Mouse (Mus musculus): ENCODE measurements around the gene Eif3g. TPM values are rescaled to one million over a fixed set of nuclear protein-coding genes. Genes with fewer than 3 reads are reported as not detected.

Gene Eif3g
- polyA plus RNA-seq, 1 experiment from 2014 or later = 342 TPM

GRCm38 (mm10) chr9:20902174-20902491, 3.7 kb upstream of the Eif3g start:
- DNase-seq (ENCODE audit: low spot score) (no peak), ATAC-seq (ENCODE audit: low FRiP score) (no peak)
- Histone ChIP-seq H3K27ac (ENCODE audit: low read depth, low read length) (no peak overlapping the region), H3K4me1 (replicated peaks; ENCODE audit: control insufficient read depth, insufficient read depth, low read length) (no peaks in the 10 kb centered on the region; the same call in 1 of the 2 replicates), H3K27me3 (ENCODE audit: control insufficient read depth, insufficient read depth, low read length) (no peaks in the 10 kb centered on the region), H3K4me2 (replicated peaks; ENCODE audit: low read depth, low read length) (no peak overlapping the region), H3K4me3 (ENCODE audit: low read depth, low read length) (no peak overlapping the region), H3K9me3 (ENCODE audit: control insufficient read depth, low read length) (no peaks in the 10 kb centered on the region), H3K36me3 (ENCODE audit: control insufficient read depth, insufficient read depth, low read length) (peaks cover 12% of the 10 kb centered on the region), H3K9ac (ENCODE audit: low read depth, low read length) (no peak overlapping the region)
- WGBS = 50% methylated on average over 6 of the region's 6 CpGs

- Histone ChIP-seq H3K27ac (ENCODE audit: low read depth, low read length) (no peak overlapping the region), H3K36me3 (ENCODE audit: control insufficient read depth, insufficient read depth, low read length) (peaks cover 11% of the 10 kb centered on the region), H3K4me3 (ENCODE audit: low read depth, low read length) (no peak overlapping the region), H3K9ac (ENCODE audit: low read depth, low read length) (no peak overlapping the region), H3K4me1 (replicated peaks; ENCODE audit: control insufficient read depth, insufficient read depth, low read length) (no peaks in the 10 kb centered on the region; the same call in 1 of the 2 replicates), H3K4me2 (replicated peaks; ENCODE audit: low read depth, low read length) (no peak overlapping the region), H3K27me3 (ENCODE audit: control insufficient read depth, insufficient read depth, low read length) (no peaks in the 10 kb centered on the region), H3K9me3 (ENCODE audit: control insufficient read depth, low read length) (no peaks in the 10 kb centered on the region)
- ATAC-seq (ENCODE audit: low FRiP score) (no peak), DNase-seq (ENCODE audit: low spot score) (peak; percentile 42)
- 20% methylated on average over 13 of the region's 13 CpGs for WGBS
Measured at GRCm38 (mm10) chr9:20901466-20902173, 3.2 kb upstream of the Eif3g start.

GRCm38 (mm10) chr9:20897736-20898510, 500 bp downstream of the Eif3g start:
- Histone ChIP-seq H3K27ac (ENCODE audit: low read depth, low read length) (no peak overlapping the region), H3K27me3 (ENCODE audit: control insufficient read depth, insufficient read depth, low read length) (no peaks in the 10 kb centered on the region), H3K4me3 (ENCODE audit: low read depth, low read length) (peak overlapping the region; percentile 83), H3K9me3 (ENCODE audit: control insufficient read depth, low read length) (no peaks in the 10 kb centered on the region), H3K36me3 (ENCODE audit: control insufficient read depth, insufficient read depth, low read length) (0 out of 2 replicates have a peak, but pooled peaks cover 9% of the 10 kb centered on the region), H3K4me1 (replicated peaks; ENCODE audit: control insufficient read depth, insufficient read depth, low read length) (no peaks in the 10 kb centered on the region; the same call in 1 of the 2 replicates), H3K4me2 (replicated peaks; ENCODE audit: low read depth, low read length) (peak overlapping the region; percentile 84), H3K9ac (ENCODE audit: low read depth, low read length) (peak overlapping the region; percentile 79)
- ATAC-seq (ENCODE audit: low FRiP score) = peak; percentile 65; the same call in 1 of the 2 replicates
- 5% methylated on average over 34 of the region's 39 CpGs for WGBS
- DNase-seq (ENCODE audit: low spot score) = no peak

GRCm38 (mm10) chr9:20895382-20895781, 3.0 kb downstream of the Eif3g start:
- H3K27ac ChIP-seq (ENCODE audit: low read depth, low read length) = no peak overlapping the region

GRCm38 (mm10) chr9:20894629-20895028, 3.8 kb downstream of the Eif3g start:
- Histone ChIP-seq H3K4me2 (replicated peaks; ENCODE audit: low read depth, low read length) (no peak overlapping the region), H3K36me3 (ENCODE audit: control insufficient read depth, insufficient read depth, low read length) (peaks cover 25% of the 10 kb centered on the region; the same call in 1 of the 2 replicates), H3K9ac (ENCODE audit: low read depth, low read length) (no peak overlapping the region), H3K4me3 (ENCODE audit: low read depth, low read length) (no peak overlapping the region), H3K4me1 (replicated peaks; ENCODE audit: control insufficient read depth, insufficient read depth, low read length) (no peaks in the 10 kb centered on the region; the same call in 1 of the 2 replicates), H3K27me3 (ENCODE audit: control insufficient read depth, insufficient read depth, low read length) (no peaks in the 10 kb centered on the region), H3K9me3 (ENCODE audit: control insufficient read depth, low read length) (no peaks in the 10 kb centered on the region), H3K27ac (ENCODE audit: low read depth, low read length) (no peak overlapping the region)
- ATAC-seq (ENCODE audit: low FRiP score) (no peak), DNase-seq (ENCODE audit: low spot score) (no peak)
- 94% methylated on average over 15 of the region's 15 CpGs for WGBS

More at GRCm38 (mm10) chr9:20895382-20895781, 3.0 kb downstream of the Eif3g start:
- Histone ChIP-seq H3K4me3 (ENCODE audit: low read depth, low read length) (no peak overlapping the region), H3K27me3 (ENCODE audit: control insufficient read depth, insufficient read depth, low read length) (no peaks in the 10 kb centered on the region), H3K36me3 (ENCODE audit: control insufficient read depth, insufficient read depth, low read length) (peaks cover 18% of the 10 kb centered on the region; the same call in 1 of the 2 replicates), H3K4me1 (replicated peaks; ENCODE audit: control insufficient read depth, insufficient read depth, low read length) (no peaks in the 10 kb centered on the region; the same call in 1 of the 2 replicates), H3K9ac (ENCODE audit: low read depth, low read length) (no peak overlapping the region), H3K4me2 (replicated peaks; ENCODE audit: low read depth, low read length) (no peak overlapping the region), H3K9me3 (ENCODE audit: control insufficient read depth, low read length) (no peaks in the 10 kb centered on the region)
- no peak for ATAC-seq (ENCODE audit: low FRiP score)
- DNase-seq (ENCODE audit: low spot score) = no peak
- 95% methylated on average over 9 of the region's 9 CpGs for WGBS

- Histone ChIP-seq H3K4me3 (ENCODE audit: low read depth, low read length) (no peak overlapping the region), H3K27ac (ENCODE audit: low read depth, low read length) (no peak overlapping the region), H3K9ac (ENCODE audit: low read depth, low read length) (no peak overlapping the region), H3K4me2 (replicated peaks; ENCODE audit: low read depth, low read length) (no peak overlapping the region), H3K27me3 (ENCODE audit: control insufficient read depth, insufficient read depth, low read length) (no peaks in the 10 kb centered on the region), H3K36me3 (ENCODE audit: control insufficient read depth, insufficient read depth, low read length) (peaks cover 27% of the 10 kb centered on the region; the same call in 1 of the 2 replicates), H3K4me1 (replicated peaks; ENCODE audit: control insufficient read depth, insufficient read depth, low read length) (no peaks in the 10 kb centered on the region; the same call in 1 of the 2 replicates), H3K9me3 (ENCODE audit: control insufficient read depth, low read length) (no peaks in the 10 kb centered on the region)
- no peak for ATAC-seq (ENCODE audit: low FRiP score)
- 89% methylated on average over 13 of the region's 13 CpGs for WGBS
- DNase-seq (ENCODE audit: low spot score) = no peak
Measured at GRCm38 (mm10) chr9:20893590-20894343, 4.7 kb downstream of the Eif3g start.

GRCm38 (mm10) chr9:20893069-20893468, 5.4 kb downstream of the Eif3g start:
- Histone ChIP-seq H3K9me3 (ENCODE audit: control insufficient read depth, low read length) (no peaks in the 10 kb centered on the region), H3K27me3 (ENCODE audit: control insufficient read depth, insufficient read depth, low read length) (no peaks in the 10 kb centered on the region), H3K4me3 (ENCODE audit: low read depth, low read length) (no peak overlapping the region), H3K27ac (ENCODE audit: low read depth, low read length) (no peak overlapping the region), H3K36me3 (ENCODE audit: control insufficient read depth, insufficient read depth, low read length) (peaks cover 27% of the 10 kb centered on the region; the same call in 1 of the 2 replicates), H3K4me1 (replicated peaks; ENCODE audit: control insufficient read depth, insufficient read depth, low read length) (no peaks in the 10 kb centered on the region; the same call in 1 of the 2 replicates), H3K4me2 (replicated peaks; ENCODE audit: low read depth, low read length) (no peak overlapping the region), H3K9ac (ENCODE audit: low read depth, low read length) (no peak overlapping the region)
- ATAC-seq (ENCODE audit: low FRiP score) = no peak
- 61% methylated on average over 5 of the region's 5 CpGs for WGBS
- DNase-seq (ENCODE audit: low spot score) = no peak

GRCm38 (mm10) chr9:20892104-20892653, 6.2 kb downstream of the Eif3g start:
- WGBS = 78% methylated on average over 5 of the region's 5 CpGs
- Histone ChIP-seq H3K4me3 (ENCODE audit: low read depth, low read length) (no peak overlapping the region), H3K27me3 (ENCODE audit: control insufficient read depth, insufficient read depth, low read length) (no peaks in the 10 kb centered on the region), H3K4me1 (replicated peaks; ENCODE audit: control insufficient read depth, insufficient read depth, low read length) (no peaks in the 10 kb centered on the region; the same call in 1 of the 2 replicates), H3K4me2 (replicated peaks; ENCODE audit: low read depth, low read length) (no peak overlapping the region), H3K9ac (ENCODE audit: low read depth, low read length) (no peak overlapping the region), H3K27ac (ENCODE audit: low read depth, low read length) (no peak overlapping the region), H3K36me3 (ENCODE audit: control insufficient read depth, insufficient read depth, low read length) (peaks cover 27% of the 10 kb centered on the region; the same call in 1 of the 2 replicates), H3K9me3 (ENCODE audit: control insufficient read depth, low read length) (no peaks in the 10 kb centered on the region)
- ATAC-seq (ENCODE audit: low FRiP score) (no peak), DNase-seq (ENCODE audit: low spot score) (no peak)

Measured in hindbrain, embryonic 11.5 days (tissue).